9 mouse cellular contexts compared by ENCODE assay signal in genomic region chr19:53014910-53015710, GRCm38 (mm10). TPM values are rescaled to one million over a fixed set of nuclear protein-coding genes. Genes with fewer than 3 reads are reported as not detected.
A peak's percentile ranks its signal among the peaks of the same experiment; 100 is the strongest.
DNase-seq lines count a peak whose midpoint lies in the region; ATAC-seq and TF ChIP-seq lines count a peak whose summit lies in the region.
"Had no signal": no experiment of that assay in that cellular context is flagged by ENCODE, and none has a peak within 500 bp of the region (broad histone marks: within the 10 kb centered on the region; RNA-seq: fewer than 3 reads in every experiment).

No protein-coding gene starts in this region.

- H3K4me3 ChIP-seq in heart, adult 2 months = no peak overlapping the region
- no peak overlapping the region for H3K4me3 ChIP-seq in left cerebral cortex, adult 2 months
- H3K4me3 ChIP-seq in forebrain, postnatal 0 days (ENCODE audit: low read depth, low read length) = peak overlapping the region; percentile 22
- H3K4me3 ChIP-seq in neural tube, embryonic 13.5 days = no peak overlapping the region

- H3K27me3 ChIP-seq in heart, adult 2 months (ENCODE audit: control insufficient read depth, insufficient read depth, low read length) = no peaks in the 10 kb centered on the region
- H3K27me3 ChIP-seq in forebrain, postnatal 0 days (ENCODE audit: insufficient read depth, low read length) = no peaks in the 10 kb centered on the region
- H3K27me3 ChIP-seq in neural tube, embryonic 13.5 days = no peaks in the 10 kb centered on the region
- H3K27me3 ChIP-seq: Patski had no signal

- H3K4me1 ChIP-seq in heart, adult 2 months (ENCODE audit: control insufficient read depth, insufficient read depth, low read length) = peaks cover 9% of the 10 kb centered on the region
- H3K4me1 ChIP-seq in forebrain, postnatal 0 days (ENCODE audit: insufficient read depth) = no peaks in the 10 kb centered on the region
- H3K4me1 ChIP-seq in neural tube, embryonic 13.5 days (replicated peaks) = peaks cover 17% of the 10 kb centered on the region

- no peaks in the 10 kb centered on the region for H3K79me2 ChIP-seq in heart, adult 2 months (replicated peaks; ENCODE audit: control insufficient read depth, insufficient read depth, low read length)

- no peak for TF ChIP-seq POLR2A in heart, adult 2 months (IDR thresholded peaks at IDR 0.05; ENCODE audit: insufficient read depth, low read depth, low read length)

- H3K9ac ChIP-seq in heart, adult 2 months (ENCODE audit: low read depth, low read length) = no peak overlapping the region
- H3K9ac ChIP-seq in forebrain, postnatal 0 days = 0 out of 2 replicates have a peak overlapping the region, but pooled peaks have one; percentile 35
- no peak overlapping the region for H3K9ac ChIP-seq in neural tube, embryonic 13.5 days

- TF ChIP-seq EP300 in heart, adult 2 months (IDR thresholded peaks at IDR 0.05; ENCODE audit: insufficient read depth, low read depth, low read length) = no peak

- WGBS in heart, adult 2 months = 66% methylated on average over 21 of the region's 21 CpGs
- 32% methylated on average over 21 of the region's 21 CpGs for WGBS in forebrain, postnatal 0 days
- WGBS in neural tube, embryonic 13.5 days = 59% methylated on average over 21 of the region's 21 CpGs

- peak overlapping the region; percentile 32 for H3K4me2 ChIP-seq in forebrain, postnatal 0 days (ENCODE audit: low read depth)
- peak overlapping the region; percentile 28; the same call in 1 of the 2 replicates for H3K4me2 ChIP-seq in neural tube, embryonic 13.5 days

- peak; percentile 88 for ATAC-seq in forebrain, postnatal 0 days
- ATAC-seq in neural tube, embryonic 13.5 days (ENCODE audit: low read depth) = peak; percentile 63
- ATAC-seq: Patski had no signal

- H3K36me3 ChIP-seq in heart, adult 2 months (ENCODE audit: control insufficient read depth, insufficient read depth, low read length) = no peaks in the 10 kb centered on the region
- peaks cover 17% of the 10 kb centered on the region for H3K36me3 ChIP-seq in forebrain, postnatal 0 days (ENCODE audit: insufficient read depth)
- peaks cover 30% of the 10 kb centered on the region for H3K36me3 ChIP-seq in neural tube, embryonic 13.5 days

- H3K9me3 ChIP-seq in forebrain, postnatal 0 days (ENCODE audit: low read length) = no peaks in the 10 kb centered on the region
- H3K9me3 ChIP-seq in neural tube, embryonic 13.5 days = no peaks in the 10 kb centered on the region

- H3K27ac ChIP-seq in heart, adult 2 months = peak overlapping the region; percentile 45; the same call in 1 of the 2 replicates
- peak overlapping the region; percentile 50 for H3K27ac ChIP-seq in left cerebral cortex, adult 2 months
- H3K27ac ChIP-seq in forebrain, postnatal 0 days (ENCODE audit: low read depth, low read length) = peak overlapping the region; percentile 64; the same call in 1 of the 2 replicates
- H3K27ac ChIP-seq in neural tube, embryonic 13.5 days (replicated peaks) = peak overlapping the region; percentile 33; the same call in 1 of the 2 replicates

- DNase-seq in heart, adult 2 months = no peak
- no peak for DNase-seq in heart, postnatal 25 days (ENCODE audit: low spot score)
- DNase-seq in left cerebral cortex, adult 2 months (ENCODE audit: extremely low spot score in 1 of 2, low spot score in 2 of 2) = no peak
- DNase-seq in left cerebral cortex, postnatal 10 days (ENCODE audit: extremely low spot score in 1 of 2, low spot score in 2 of 2) = no peak
- DNase-seq in forebrain, postnatal 0 days = peak; percentile 62
- no peak for DNase-seq in right cerebral cortex, adult 18-20 months
- DNase-seq in thymus, postnatal 10 days (ENCODE audit: low spot score in 2 of 2) = no peak

- TF ChIP-seq CTCF in heart, adult 2 months (IDR thresholded peaks at IDR 0.05) = no peak
- no peak for TF ChIP-seq CTCF in left cerebral cortex, adult 2 months (IDR thresholded peaks at IDR 0.05)
- TF ChIP-seq CTCF in forebrain, postnatal 0 days (IDR thresholded peaks at IDR 0.05; ENCODE audit: low read depth) = no peak

- intact Hi-C loops in heart, adult 2 months (cut with DNase I) = no loop called here
- intact Hi-C loops in heart, postnatal 25 days (cut with DNase I) = loop anchor here (5.0 to 10.0 kb wide), 2 partner anchors 110 to 212 kb away; no protein-coding TSS in a partner anchor
- intact Hi-C loops in left cerebral cortex, adult 2 months (cut with DNase I) = loop anchor here (5.0 kb wide), 2 partner anchors 217 to 227 kb away; no protein-coding TSS in a partner anchor
- intact Hi-C loops in left cerebral cortex, postnatal 10 days (cut with DNase I) = no loop called here

RNA-seq across cellular contexts. Expression of gene Xpnpep1, which starts 24.9 kb away (rescaled TPM):
- 10 to 100 TPM; 59.8 to 70.1 TPM for total RNA-seq in heart, adult 2 months (2021)
- polyA plus RNA-seq in heart, adult 2 months (2012; rRNA removed) = 49.8 and 71.9 TPM in 2 replicates
- total RNA-seq in heart, postnatal 25 days (2021) = 10 to 100 TPM; 80.0 to 90.6 TPM
- 10 to 100 TPM; 67.1 to 72.6 TPM for total RNA-seq in left cerebral cortex, adult 2 months (2021)
- total RNA-seq in left cerebral cortex, postnatal 10 days (2021) = 100 to 1,000 TPM; 108 to 113 TPM
- 93.3 and 103 TPM in 2 replicates for total RNA-seq in forebrain, postnatal 0 days (2014; rRNA removed)
- polyA plus RNA-seq in forebrain, postnatal 0 days (2015; fragmentation: Nextera tagmentation; extraction: Ambion mirVana) = 138 and 141 TPM in 2 replicates
- polyA plus RNA-seq in neural tube, embryonic 13.5 days (2015; fragmentation: Nextera tagmentation; extraction: Ambion mirVana) = 129 and 132 TPM in 2 replicates

Comparison
In these comparisons a context has a peak if more than half of its experiments do, and no peak if none do; other contexts are left out.
1. intact Hi-C loops: an anchor here in heart, postnatal 25 days (5.0 to 10.0 kb wide) and left cerebral cortex, adult 2 months (5.0 kb wide); none called in heart, adult 2 months and left cerebral cortex, postnatal 10 days.